Mouse (Mus musculus) heart, adult 2 months (tissue): ENCODE results near the gene Tenm3.

Source experiments
- CTCF ChIP-seq: fragments of 200-600 bp; IDR thresholded peaks from 2 replicates; pipeline ENCODE4 v1.8.1; 2022; ENCODE audit warnings: antibody characterized with exemption, mild to moderate bottlenecking, moderate library complexity
- EP300 ChIP-seq: fragments of 200-500 bp; IDR thresholded peaks from 2 replicates; pipeline ENCODE4 v1.6.1; 2011; ENCODE audit warnings: low read depth, low read length, control low read depth; ENCODE audit not compliant: insufficient read depth
- POLR2A ChIP-seq: fragments of 200-500 bp; IDR thresholded peaks from 2 replicates; pipeline ENCODE4 v1.6.1; 2011; ENCODE audit warnings: mild to moderate bottlenecking, low read depth, low read length, control low read depth; ENCODE audit not compliant: insufficient read depth

DNA sequence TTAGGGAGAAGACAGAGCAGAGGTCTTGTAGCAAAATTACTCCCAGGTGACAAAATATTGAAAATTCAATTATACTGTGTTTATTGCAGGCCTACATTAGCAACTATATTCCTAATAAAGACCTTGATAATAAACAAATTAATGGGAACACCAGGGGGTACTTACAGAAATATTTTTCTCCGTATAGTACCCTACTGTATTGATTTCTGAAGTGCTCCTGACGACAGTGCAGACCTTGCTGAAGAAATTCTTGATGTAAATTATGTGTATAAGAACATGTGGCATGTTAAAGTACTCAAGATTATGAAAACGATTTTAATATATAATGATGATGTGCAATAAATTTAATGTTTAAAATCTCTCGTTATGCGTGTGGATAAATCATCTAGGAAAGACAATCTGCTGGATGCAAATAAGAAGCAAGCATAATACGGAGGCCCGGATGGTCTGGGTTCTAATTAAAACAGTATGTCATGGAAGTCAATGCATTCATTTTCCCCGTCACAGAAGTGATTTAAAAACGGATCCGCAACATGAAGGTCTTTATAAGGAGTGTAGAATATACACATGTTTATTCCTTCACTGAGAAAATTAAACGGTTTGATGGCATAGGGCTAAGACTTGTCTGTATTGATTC lies 221.1 kb downstream of the Tenm3 start:
- no peak for TF ChIP-seq POLR2A
- no peak for TF ChIP-seq EP300
- no peak for TF ChIP-seq CTCF
